Mouse (Mus musculus) olfactory bulb, adult 2 months (tissue): ENCODE results near the gene Bap1.

Source experiments
- CTCF ChIP-seq: fragments of 200-500 bp; IDR thresholded peaks from 2 replicates; pipeline ENCODE4 v1.5.1; 2012; ENCODE audit warnings: low read depth, mild to moderate bottlenecking, low read length, moderate library complexity; ENCODE audit not compliant: insufficient read depth
- POLR2A ChIP-seq: fragments of 200-500 bp; IDR thresholded peaks from 2 replicates; pipeline ENCODE4 v1.6.1; 2012; ENCODE audit warnings: mild to moderate bottlenecking, low read depth, low read length, moderate library complexity; ENCODE audit not compliant: insufficient read depth

GRCm38 (mm10) chr14:31212499-31212898 is 38.8 kb upstream of the Bap1 start:
- TF ChIP-seq CTCF (no peak), POLR2A (no peak)
